In the genomic region with DNA sequence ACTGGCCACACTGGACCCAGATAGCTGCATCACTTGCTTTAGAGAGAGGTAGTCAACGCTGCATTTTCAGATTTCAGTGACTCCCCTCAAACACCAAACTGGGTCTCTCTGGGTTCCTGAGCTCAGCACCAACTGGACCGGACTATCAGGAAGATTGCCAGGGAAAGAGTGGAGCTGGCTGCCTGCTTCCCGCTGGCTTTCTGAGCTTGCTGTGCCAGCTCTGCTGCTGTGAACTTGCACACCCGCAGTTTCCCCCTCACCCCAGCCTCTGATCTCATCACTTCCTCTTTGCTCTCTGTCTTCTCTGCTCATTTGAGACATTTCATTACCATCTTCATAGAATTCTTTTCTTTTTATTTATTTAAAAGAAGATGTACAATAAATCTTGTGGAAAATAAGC, we compare ENCODE assay signal across 13 mouse cellular contexts. TPM values are rescaled to one million over a fixed set of nuclear protein-coding genes. Genes with fewer than 3 reads are reported as not detected.
A peak's percentile ranks its signal among the peaks of the same experiment; 100 is the strongest.
DNase-seq lines count a peak whose midpoint lies in the region; ATAC-seq and TF ChIP-seq lines count a peak whose summit lies in the region.
"Had no signal": no experiment of that assay in that cellular context is flagged by ENCODE, and none has a peak within 500 bp of the region (broad histone marks: within the 10 kb centered on the region; RNA-seq: fewer than 3 reads in every experiment).

No protein-coding gene starts in this region.

- no peak overlapping the region for H3K4me2 ChIP-seq in hindbrain, embryonic 13.5 days
- H3K4me2 ChIP-seq: lung, embryonic 15.5 days had no signal

- intact Hi-C loops in gastrocnemius, adult 2 months (cut with DNase I) = no loop called here

- 79% methylated on average over 4 of the region's 4 CpGs for WGBS in hindbrain, embryonic 13.5 days

- peak; percentile 95 for ATAC-seq in megakaryocyte, adult 5-6 weeks (ENCODE audit: poor library complexity, severe bottlenecking)
- no peak for ATAC-seq in hindbrain, embryonic 13.5 days (ENCODE audit: low FRiP score)
- ATAC-seq: intestine, postnatal 0 days had no signal

- H3K4me1 ChIP-seq in hindbrain, embryonic 13.5 days (replicated peaks) = no peaks in the 10 kb centered on the region
- H3K4me1 ChIP-seq: lung, embryonic 15.5 days had no signal

- no peak overlapping the region for H3K27ac ChIP-seq in gastrocnemius, adult 2 months
- H3K27ac ChIP-seq in hindbrain, embryonic 13.5 days = no peak overlapping the region
- H3K27ac ChIP-seq: lung, embryonic 15.5 days had no signal

- H3K36me3 ChIP-seq in hindbrain, embryonic 13.5 days = no peaks in the 10 kb centered on the region
- H3K36me3 ChIP-seq: lung, embryonic 15.5 days had no signal

- no peaks in the 10 kb centered on the region for H3K27me3 ChIP-seq in hindbrain, embryonic 13.5 days
- H3K27me3 ChIP-seq: lung, embryonic 15.5 days had no signal

- DNase-seq in gastrocnemius, adult 2 months = peak; percentile 23
- DNase-seq in gastrocnemius, postnatal 4 days (ENCODE audit: low spot score in 2 of 2) = no peak
- peak; percentile 41 for DNase-seq in A20 (ENCODE audit: low read depth, low spot score)
- DNase-seq in c-Kit-positive CD71-negative TER-119-negative erythroid progenitor cells, embryonic 14.5 days (ENCODE audit: low read depth) = peak; percentile 17
- DNase-seq in right cerebral cortex, adult 2 months (ENCODE audit: low spot score in 2 of 2) = no peak
- DNase-seq in urinary bladder, adult 18-20 months (ENCODE audit: low spot score in 2 of 2) = no peak
- DNase-seq: adrenal gland, postnatal 10 days; gastrocnemius, postnatal 36 days had no signal

- no peak for TF ChIP-seq CTCF in gastrocnemius, adult 2 months (IDR thresholded peaks at IDR 0.05)

- H3K9me3 ChIP-seq in hindbrain, embryonic 13.5 days = no peaks in the 10 kb centered on the region
- H3K9me3 ChIP-seq: lung, embryonic 15.5 days had no signal

- no peak overlapping the region for H3K9ac ChIP-seq in hindbrain, embryonic 13.5 days
- H3K9ac ChIP-seq: lung, embryonic 15.5 days had no signal

- H3K4me3 ChIP-seq in gastrocnemius, adult 2 months = no peak overlapping the region
- no peak overlapping the region for H3K4me3 ChIP-seq in hindbrain, embryonic 13.5 days
- H3K4me3 ChIP-seq: lung, embryonic 15.5 days had no signal

RNA-seq across cellular contexts. Expression of a gene that starts 44.2 kb away (rescaled TPM):
- 100 to 1,000 TPM; 119 TPM for total RNA-seq in gastrocnemius, adult 2 months (2021)
- 10 to 100 TPM; 57.2 to 60.5 TPM for total RNA-seq in gastrocnemius, postnatal 4 days (2021)
- total RNA-seq in megakaryocyte, adult 5-6 weeks (2015) = 65.3 and 67.4 TPM in 2 replicates
- total RNA-seq in megakaryocyte, adult 5-6 weeks (2017) = 49.2 and 50.2 TPM in 2 replicates
- polyA plus RNA-seq in hindbrain, embryonic 13.5 days (2015; fragmentation: Nextera tagmentation; extraction: Ambion mirVana) = 34.6 and 37.7 TPM in 2 replicates

RNA-seq across cellular contexts. Expression of a gene that starts 51.1 kb away (rescaled TPM):
- total RNA-seq in gastrocnemius, adult 2 months (2021) = not detected
- not detected for total RNA-seq in gastrocnemius, postnatal 4 days (2021)
- 0.41 TPM in 1 of 2 replicates, not detected in the other for total RNA-seq in megakaryocyte, adult 5-6 weeks (2015)
- not detected in 2 replicates for total RNA-seq in megakaryocyte, adult 5-6 weeks (2017)
- not detected in 2 replicates for polyA plus RNA-seq in hindbrain, embryonic 13.5 days (2015; fragmentation: Nextera tagmentation; extraction: Ambion mirVana)
- total RNA-seq: adrenal gland, postnatal 10 days; gastrocnemius, postnatal 36 days; left cerebral cortex, adult 8-10 months had no signal

Comparison
In these comparisons a context has a peak if more than half of its experiments do, and no peak if none do; other contexts are left out.
1. DNase-seq: peak in gastrocnemius, adult 2 months (single experiment), A20 (single experiment) and c-Kit-positive CD71-negative TER-119-negative erythroid progenitor cells, embryonic 14.5 days (single experiment); none in gastrocnemius, postnatal 4 days (0 of 2), right cerebral cortex, adult 2 months (0 of 2) and urinary bladder, adult 18-20 months (0 of 2).